Mouse (Mus musculus) stomach, postnatal 0 days (tissue): ENCODE data around the gene Por. TPM values are rescaled to one million over a fixed set of nuclear protein-coding genes. Genes with fewer than 3 reads are reported as not detected.

Source experiments
- ATAC-seq: fragments of 200-750 bp; cut with Nextera tagmentation; 2 replicates; pipeline ENCODE4 v1.8.0; 2017; ENCODE audit not compliant: low FRiP score, low TSS enrichment
- DNase-seq: peaks from one replicate; pipeline ENCODE4 v3.0.0-alpha.2; 2016; ENCODE audit warnings: low spot score
- H3K27ac ChIP-seq: fragments of 300-500 bp; sonication (generic); replicated peaks from 2 replicates; pipeline ENCODE4 v1.5.1; 2014; ENCODE audit warnings: mild to moderate bottlenecking, control low read depth
- H3K27me3 ChIP-seq: fragments of 300-500 bp; sonication (generic); 2 replicates; pipeline ENCODE4 v1.6.1; 2014; ENCODE audit warnings: low read length; ENCODE audit not compliant: control insufficient read depth, insufficient read depth
- H3K36me3 ChIP-seq: fragments of 300-500 bp; sonication (generic); 2 replicates; pipeline ENCODE4 v1.6.1; 2014; ENCODE audit warnings: low read length, mixed read lengths; ENCODE audit not compliant: control insufficient read depth, insufficient read depth
- H3K4me1 ChIP-seq: fragments of 300-500 bp; sonication (generic); replicated peaks from 2 replicates; pipeline ENCODE4 v1.6.1; 2014; ENCODE audit warnings: antibody characterized with exemption; ENCODE audit not compliant: control insufficient read depth, insufficient read depth
- H3K4me2 ChIP-seq: fragments of 300-500 bp; sonication (generic); replicated peaks from 2 replicates; pipeline ENCODE4 v1.6.1; 2014; ENCODE audit warnings: low read depth, mild to moderate bottlenecking, control low read depth, moderate library complexity
- H3K4me3 ChIP-seq: fragments of 300-500 bp; sonication (generic); 2 replicates; pipeline ENCODE4 v1.5.1; 2014; ENCODE audit warnings: low read depth, low read length, control low read depth
- H3K9ac ChIP-seq: fragments of 300-500 bp; sonication (generic); 2 replicates; pipeline ENCODE4 v1.6.1; 2014; ENCODE audit warnings: mild to moderate bottlenecking, low read length, control low read depth, mixed read lengths
- H3K9me3 ChIP-seq: fragments of 300-500 bp; sonication (generic); 2 replicates; pipeline ENCODE4 v1.6.1; 2016; ENCODE audit warnings: low read length; ENCODE audit not compliant: control insufficient read depth
- CTCF ChIP-seq: IDR thresholded peaks from 2 replicates; pipeline ENCODE4 v1.5.1; 2016; ENCODE audit warnings: antibody characterized with exemption, low read depth, mild to moderate bottlenecking, moderate library complexity
- EP300 ChIP-seq: optimal IDR thresholded peaks from 2 replicates; pipeline ENCODE3; 2016; ENCODE audit warnings: antibody characterized with exemption
- WGBS: fragments of 180-500 bp; shearing (Covaris S2); extraction: QIAGEN DNeasy Blood & Tissue Kit; methylation state at CpG from one replicate; pipeline ENCODE4 v1.1.7; 2014; 5-methylcytosine and 5-hydroxymethylcytosine counted together
- polyA plus RNA-seq: library from polyadenylated mRNA; unstranded; fragments of >200 nt; fragmentation: Nextera tagmentation; extraction: Ambion mirVana; gene quantifications from 2 replicates; pipeline ENCODE4 v1.2.1, GENCODE M21; 2015

Por gene
- polyA plus RNA-seq, 1 experiment from 2014 or later = 177 TPM

GRCm38 (mm10) chr5:135725391-135725841 is 55.6 kb downstream of the Por start:
- TF ChIP-seq EP300 = no peak
- TF ChIP-seq CTCF = no peak
- H3K27ac ChIP-seq = peak overlapping the region; percentile 74
- WGBS = 21% methylated on average over 8 of the region's 8 CpGs
- peaks cover 14% of the 10 kb centered on the region for H3K4me1 ChIP-seq
- H3K36me3 ChIP-seq = peaks cover 11% of the 10 kb centered on the region
- ATAC-seq (peak; percentile 73; the same call in 1 of the 2 replicates), DNase-seq (peak; percentile 48)
- H3K4me2 ChIP-seq = peak overlapping the region; percentile 42
- no peaks in the 10 kb centered on the region for H3K27me3 ChIP-seq
- H3K4me3 ChIP-seq = peak overlapping the region; percentile 19
- peak overlapping the region; percentile 39; the same call in 1 of the 2 replicates for H3K9ac ChIP-seq
- no peaks in the 10 kb centered on the region for H3K9me3 ChIP-seq

DNA sequence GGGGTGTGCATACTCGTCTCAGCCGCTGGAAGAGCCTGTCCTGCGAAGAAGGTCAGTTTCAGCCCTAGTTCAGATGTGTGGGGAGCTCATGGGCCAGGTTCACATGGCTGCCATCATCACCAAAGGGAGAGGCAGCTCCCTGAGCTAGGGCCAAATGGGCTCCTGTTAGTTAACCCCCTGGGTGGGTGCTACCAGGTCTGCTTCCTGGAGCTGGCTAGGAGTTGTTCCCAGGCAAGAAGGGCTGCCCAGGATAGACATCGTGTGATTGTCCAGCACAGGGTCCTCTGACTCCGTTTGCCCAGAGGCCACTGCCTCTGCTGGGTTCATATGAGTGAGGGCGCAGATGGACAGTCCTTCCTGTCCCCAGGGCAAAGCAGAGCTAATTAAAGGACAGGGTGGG is 56.2 kb downstream of the Por start:
- Histone ChIP-seq H3K9me3 (no peaks in the 10 kb centered on the region), H3K9ac (peak overlapping the region; percentile 39; the same call in 1 of the 2 replicates), H3K27me3 (no peaks in the 10 kb centered on the region), H3K4me3 (peak overlapping the region; percentile 19), H3K4me2 (peak overlapping the region; percentile 42), H3K27ac (peak overlapping the region; percentile 74), H3K4me1 (peaks cover 14% of the 10 kb centered on the region), H3K36me3 (peaks cover 17% of the 10 kb centered on the region)
- DNase-seq (no peak), ATAC-seq (no peak)
- no peak for TF ChIP-seq CTCF
- TF ChIP-seq EP300 = no peak
- 43% methylated on average over 6 of the region's 6 CpGs for WGBS

DNA sequence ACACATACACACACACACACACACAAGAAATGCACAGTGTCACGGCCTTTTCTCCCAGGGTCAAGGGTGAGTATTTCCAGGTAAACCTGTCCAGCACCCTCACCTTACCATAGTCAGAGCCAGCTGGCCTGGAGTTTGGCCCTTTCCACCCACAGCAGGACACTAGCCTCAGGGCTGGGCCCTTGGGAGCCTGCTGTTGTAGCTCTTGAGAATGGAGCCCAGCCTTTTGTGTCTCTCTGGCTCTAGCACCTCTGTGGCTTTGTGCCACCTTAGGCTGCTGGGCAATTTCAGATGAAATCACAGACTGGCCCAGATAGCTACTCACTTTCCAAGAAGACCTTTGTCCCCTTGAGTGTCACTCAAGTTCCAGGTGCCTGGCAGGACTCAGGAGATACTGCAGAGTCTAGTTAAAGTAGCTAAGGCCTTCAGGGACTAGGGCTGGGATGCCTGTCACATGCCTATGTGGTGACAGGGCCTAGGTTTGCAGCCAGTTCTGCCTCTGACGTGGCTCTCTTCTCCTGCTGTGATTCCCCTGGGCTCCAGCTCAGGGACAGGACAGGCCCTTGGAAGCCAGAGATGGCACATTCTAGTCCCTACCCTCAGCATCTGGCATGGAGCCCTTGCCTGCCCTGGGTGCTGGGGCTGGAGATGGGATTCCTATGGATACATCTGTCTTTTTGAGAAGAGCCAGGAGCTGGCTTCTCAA is 57.0 kb downstream of the Por start:
- Histone ChIP-seq H3K9ac (peak overlapping the region; percentile 23; the same call in 1 of the 2 replicates), H3K4me3 (no peak overlapping the region), H3K4me1 (peaks cover 14% of the 10 kb centered on the region), H3K27ac (peak overlapping the region; percentile 49), H3K9me3 (no peaks in the 10 kb centered on the region), H3K4me2 (peak overlapping the region; percentile 42), H3K27me3 (no peaks in the 10 kb centered on the region), H3K36me3 (peaks cover 24% of the 10 kb centered on the region)
- no peak for TF ChIP-seq CTCF
- TF ChIP-seq EP300 = no peak
- ATAC-seq (no peak), DNase-seq (no peak)
- WGBS = 71% methylated on average over 2 of the region's 2 CpGs

GRCm38 (mm10) chr5:135727871-135728270 is 58.0 kb downstream of the Por start:
- no peak overlapping the region for H3K4me2 ChIP-seq
- no peak overlapping the region for H3K27ac ChIP-seq
- no peaks in the 10 kb centered on the region for H3K27me3 ChIP-seq
- ATAC-seq (no peak), DNase-seq (no peak)
- H3K9me3 ChIP-seq = no peaks in the 10 kb centered on the region
- TF ChIP-seq CTCF (no peak), EP300 (no peak)
- H3K4me3 ChIP-seq = no peak overlapping the region
- no peak overlapping the region for H3K9ac ChIP-seq
- H3K36me3 ChIP-seq = peaks cover 31% of the 10 kb centered on the region
- H3K4me1 ChIP-seq = peaks cover 14% of the 10 kb centered on the region
- 86% methylated on average over 9 of the region's 9 CpGs for WGBS

GRCm38 (mm10) chr5:135728361-135728760 is 58.5 kb downstream of the Por start:
- Histone ChIP-seq H3K27ac (no peak overlapping the region), H3K4me3 (no peak overlapping the region), H3K9me3 (no peaks in the 10 kb centered on the region), H3K27me3 (no peaks in the 10 kb centered on the region), H3K36me3 (peaks cover 34% of the 10 kb centered on the region), H3K9ac (no peak overlapping the region), H3K4me1 (peaks cover 12% of the 10 kb centered on the region), H3K4me2 (no peak overlapping the region)
- ATAC-seq (no peak), DNase-seq (no peak)
- 82% methylated on average over 13 of the region's 13 CpGs for WGBS
- TF ChIP-seq EP300 = no peak
- TF ChIP-seq CTCF = no peak

DNA sequence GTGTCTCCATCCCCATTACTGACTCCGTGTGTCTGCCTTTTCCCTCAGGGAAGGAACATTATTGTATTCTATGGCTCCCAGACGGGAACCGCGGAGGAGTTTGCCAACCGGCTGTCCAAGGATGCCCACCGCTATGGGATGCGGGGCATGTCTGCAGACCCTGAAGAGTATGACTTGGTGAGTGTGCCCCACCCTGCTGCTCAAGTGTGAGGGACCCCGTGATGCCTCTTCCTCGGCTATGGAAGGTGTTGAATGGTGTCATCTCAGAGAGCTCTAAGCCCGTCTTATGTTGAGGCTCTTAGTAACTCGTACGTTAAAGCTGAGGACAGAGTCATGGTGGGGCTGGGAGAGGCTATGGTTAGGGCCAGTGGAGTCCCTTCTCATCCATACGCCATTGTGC is 59.5 kb downstream of the Por start:
- no peak for ATAC-seq
- Histone ChIP-seq H3K9ac (no peak overlapping the region), H3K4me3 (no peak overlapping the region), H3K27me3 (no peaks in the 10 kb centered on the region), H3K4me2 (no peak overlapping the region), H3K4me1 (peaks cover 11% of the 10 kb centered on the region), H3K36me3 (peaks cover 44% of the 10 kb centered on the region), H3K9me3 (no peaks in the 10 kb centered on the region), H3K27ac (no peak overlapping the region)
- TF ChIP-seq EP300 = no peak
- no peak for TF ChIP-seq CTCF
- DNase-seq = no peak
- 91% methylated on average over 13 of the region's 13 CpGs for WGBS
